Mouse (Mus musculus): ENCODE measurements at regions not wholly inside any gene's neighbourhood (a gene's known extent, or its start where the extent isn't known, plus 50 kb on each side); places are given as distances from the start of the nearest gene placed in this dataset.
A peak's percentile ranks its signal among the peaks of the same experiment; 100 is the strongest.

DNA sequence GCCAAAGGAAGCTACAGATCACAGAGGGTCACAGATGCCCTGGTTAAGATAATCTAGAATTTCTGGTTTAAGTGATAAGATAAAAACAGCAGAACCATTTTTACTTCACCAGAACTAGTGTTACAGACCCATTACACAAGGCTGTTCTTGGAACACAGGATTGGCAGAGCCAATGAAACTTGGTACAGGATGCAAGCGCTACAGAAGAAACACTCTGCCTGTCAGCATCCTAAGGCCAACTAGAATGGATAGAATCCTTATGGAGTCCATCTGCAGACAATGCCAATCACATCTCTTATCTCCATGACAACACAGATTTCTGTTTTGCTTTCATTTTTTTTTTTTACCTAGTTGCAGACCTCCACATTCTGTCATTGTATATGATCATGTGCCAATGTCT lies 759.4 kb upstream of the Stxbp6 start:
- Histone ChIP-seq H3K9me3 (replicated peaks) (0 out of 2 replicates have a peak, but pooled peaks cover 4% of the 10 kb centered on the region), H3K4me1 (peaks cover 10% of the 10 kb centered on the region), H3K4me2 (replicated peaks) (no peak overlapping the region), H3K27me3 (no peaks in the 10 kb centered on the region), H3K27ac (peak overlapping the region; percentile 31; the same call in 1 of the 2 replicates), H3K4me3 (no peak overlapping the region), H3K36me3 (no peaks in the 10 kb centered on the region), H3K9ac (no peak overlapping the region)
- WGBS, result 79% methylated on average over 1 of the region's 1 CpGs
- ATAC-seq (ENCODE audit: low FRiP score), result no peak

DNA sequence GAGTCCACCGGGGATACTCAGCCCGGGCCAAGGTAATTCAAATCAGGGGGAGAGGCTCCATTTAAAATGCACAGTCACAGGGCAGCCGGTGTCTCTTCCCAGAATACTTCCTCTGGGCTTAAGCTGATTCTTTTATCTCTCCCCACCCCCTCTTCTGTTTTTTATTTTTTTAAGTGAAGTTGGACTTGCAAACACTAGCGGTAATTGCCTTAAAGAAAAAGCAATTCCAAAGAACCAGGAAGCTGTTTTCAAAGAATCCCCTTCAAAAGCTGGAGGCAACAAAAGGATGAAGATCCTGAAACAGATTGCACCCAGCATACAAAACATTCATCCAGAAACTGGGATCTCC lies 758.9 kb upstream of the Stxbp6 start:
- WGBS, result 9% methylated on average over 4 of the region's 4 CpGs
- peak; percentile 73 for ATAC-seq (ENCODE audit: low FRiP score)
- H3K4me2 ChIP-seq (replicated peaks), result no peak overlapping the region
- H3K4me1 ChIP-seq, result peaks cover 10% of the 10 kb centered on the region
- no peaks in the 10 kb centered on the region for H3K27me3 ChIP-seq
- peak overlapping the region; percentile 31; the same call in 1 of the 2 replicates for H3K27ac ChIP-seq
- no peak overlapping the region for H3K4me3 ChIP-seq
- 0 out of 2 replicates have a peak, but pooled peaks cover 4% of the 10 kb centered on the region for H3K9me3 ChIP-seq (replicated peaks)
- H3K9ac ChIP-seq, result no peak overlapping the region
- H3K36me3 ChIP-seq, result no peaks in the 10 kb centered on the region

DNA sequence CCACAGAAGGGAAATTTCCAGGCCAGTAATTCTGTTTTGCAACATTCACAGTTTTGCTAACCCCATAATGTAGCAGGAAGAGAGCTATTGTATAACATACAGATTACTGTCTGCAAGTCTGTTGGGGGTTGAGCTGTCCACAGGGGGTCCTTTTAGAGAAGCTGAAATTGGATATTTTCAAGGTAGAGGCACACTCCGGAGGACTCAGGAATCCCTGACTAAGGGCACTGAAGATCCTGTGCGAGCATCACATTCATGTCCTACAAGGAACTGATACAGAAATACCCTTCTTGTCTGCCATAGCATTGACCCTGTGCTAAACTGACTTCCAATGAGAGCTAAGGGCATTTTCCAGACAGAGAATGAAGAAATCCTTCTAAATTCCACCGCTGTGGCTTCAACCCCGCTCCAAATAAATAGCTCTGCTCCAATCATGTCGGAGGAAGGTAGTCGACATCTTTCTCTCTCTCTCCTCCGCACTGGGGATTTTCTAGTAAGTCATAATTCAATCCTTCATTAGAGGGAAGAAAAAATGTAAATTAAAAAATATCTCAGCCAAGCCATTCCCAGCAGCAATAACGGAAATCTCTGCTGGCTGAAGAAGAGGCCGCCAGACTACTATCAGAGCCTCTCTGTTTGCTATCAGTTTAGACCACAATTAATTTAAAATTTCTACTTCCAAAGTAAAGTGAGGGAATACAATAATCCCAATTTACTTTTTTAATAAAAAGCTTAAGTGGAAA lies 758.3 kb upstream of the Stxbp6 start:
- peaks cover 10% of the 10 kb centered on the region for H3K4me1 ChIP-seq
- 0 out of 2 replicates have a peak, but pooled peaks cover 4% of the 10 kb centered on the region for H3K9me3 ChIP-seq (replicated peaks)
- no peak overlapping the region for H3K9ac ChIP-seq
- H3K4me2 ChIP-seq (replicated peaks), result no peak overlapping the region
- WGBS, result 43% methylated on average over 9 of the region's 9 CpGs
- H3K27me3 ChIP-seq, result no peaks in the 10 kb centered on the region
- ATAC-seq (ENCODE audit: low FRiP score), result peak; percentile 43
- H3K36me3 ChIP-seq, result no peaks in the 10 kb centered on the region
- no peak overlapping the region for H3K4me3 ChIP-seq
- H3K27ac ChIP-seq, result peak overlapping the region; percentile 35; the same call in 1 of the 2 replicates

DNA sequence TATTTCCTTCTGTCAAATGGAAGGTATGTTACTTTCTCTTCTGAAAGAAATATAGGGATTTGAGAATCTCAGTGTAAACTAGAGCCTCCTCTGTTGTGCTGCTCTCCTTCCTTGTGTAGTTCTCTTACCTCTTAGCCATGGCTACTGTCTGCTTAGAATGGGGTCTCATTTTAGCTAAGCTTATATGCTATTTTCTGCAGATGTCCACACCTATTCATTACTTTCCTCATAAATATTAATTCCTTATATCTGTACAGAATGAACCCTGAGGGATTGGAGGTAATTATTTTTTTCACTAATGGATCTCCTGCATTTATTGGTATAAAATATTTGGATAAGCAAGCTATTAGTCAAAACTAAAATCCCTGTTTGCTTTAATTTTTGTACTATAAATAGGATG lies 750.4 kb upstream of the Stxbp6 start:
- no peaks in the 10 kb centered on the region for H3K9me3 ChIP-seq (replicated peaks)
- H3K27ac ChIP-seq, result no peak overlapping the region
- H3K4me2 ChIP-seq (replicated peaks), result no peak overlapping the region
- ATAC-seq (ENCODE audit: low FRiP score), result peak; percentile 81
- H3K4me3 ChIP-seq, result no peak overlapping the region
- H3K9ac ChIP-seq, result no peak overlapping the region
- H3K4me1 ChIP-seq, result no peaks in the 10 kb centered on the region
- no peaks in the 10 kb centered on the region for H3K27me3 ChIP-seq
- H3K36me3 ChIP-seq, result no peaks in the 10 kb centered on the region

Data from hindbrain, embryonic 12.5 days (tissue).